Comparison of ENCODE assay signal across 1 mouse cellular context in the genomic region with DNA sequence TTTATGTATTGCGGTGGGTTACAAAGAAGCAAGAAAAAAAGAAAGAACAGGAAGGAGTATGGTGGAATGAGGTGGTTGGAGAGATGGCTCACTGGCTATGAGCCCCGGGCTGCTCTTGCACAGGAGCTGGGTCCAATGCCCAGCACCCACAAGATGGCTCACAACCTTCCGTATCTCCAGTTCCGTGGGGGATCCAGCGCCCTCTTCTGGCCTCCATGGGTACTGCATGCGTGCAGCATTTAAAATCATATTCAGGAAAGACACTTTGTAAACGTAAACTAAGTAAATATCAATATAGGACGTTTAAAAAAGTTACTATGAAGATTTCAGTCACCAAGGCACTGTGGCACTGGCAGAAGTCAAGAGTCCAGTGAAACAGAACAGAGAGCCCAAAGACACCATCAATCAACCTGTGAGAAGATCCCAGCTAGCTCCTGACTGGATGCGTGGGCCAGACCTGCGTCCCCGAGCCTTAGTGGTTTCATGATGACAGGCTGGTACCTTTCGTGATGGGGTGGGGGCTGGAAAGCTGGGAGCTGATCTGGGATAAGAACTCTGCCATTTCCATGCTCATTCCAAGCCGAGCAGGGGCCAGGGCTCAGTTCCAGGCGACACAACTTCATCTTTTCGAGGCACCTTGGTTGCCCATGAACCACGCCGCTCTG.
TF ChIP-seq lines count a peak whose summit lies in the region.

No protein-coding gene starts in this region.

TF ChIP-seq in CH12.LX, 34 proteins besides CTCF, POLR2A, EP300 and RAD21 (continued from another document):
- TF ChIP-seq HCFC1 (IDR thresholded peaks at IDR 0.05; ENCODE audit: low read depth, low read length) = no peak; the same call in 1 of the 2 replicates
- no peak for TF ChIP-seq ETS1 (conservative IDR thresholded peaks at IDR 0.05; ENCODE audit: low read depth, low read length)
